Mouse (Mus musculus) MEL (cell line): ENCODE results near the gene Gm29644. TPM values are rescaled to one million over a fixed set of nuclear protein-coding genes. Genes with fewer than 3 reads are reported as not detected.
"Not testable (repeated sequence)": the region's sequence is repeated elsewhere in the genome, so short reads cannot be mapped to it uniquely, and the experiment has no call there.

Source experiments
- DNase-seq: peaks from one replicate; pipeline ENCODE4 v3.0.0; 2011; ENCODE audit warnings: low read depth, low spot score
- H3K27ac ChIP-seq: 2 replicates; pipeline ENCODE4 v1.5.1; 2012; ENCODE audit warnings: low read depth, mild to moderate bottlenecking, control low read depth, low read length, moderate library complexity; ENCODE audit not compliant: control insufficient read depth
- H3K27me3 ChIP-seq, 2 experiments: fragments of 150-350 bp in 1 of 2; sonication (generic) in 1 of 2; 2 replicates each; pipeline ENCODE4 v1.6.1; 2012; ENCODE audit warnings: low read length in 2 of 2, mild to moderate bottlenecking in 2 of 2, improper control_type of control experiment in 1 of 2, moderate library complexity in 1 of 2; ENCODE audit not compliant: insufficient read depth in 2 of 2, control insufficient read depth in 1 of 2
- H3K36me3 ChIP-seq, 2 experiments: 2 replicates each; pipeline ENCODE4 v1.6.1; 2012 to 2014; ENCODE audit warnings: low read length in 2 of 2, improper control_type of control experiment in 1 of 2, inconsistent platforms in 1 of 2, mild to moderate bottlenecking in 1 of 2; ENCODE audit not compliant: insufficient read depth in 2 of 2, control insufficient read depth in 1 of 2
- H3K4me1 ChIP-seq, 2 experiments: fragments of 150-350 bp in 1 of 2; sonication (generic) in 1 of 2; 2 replicates each; pipeline ENCODE4 v1.6.1; 2012; ENCODE audit warnings: low read length in 2 of 2, improper control_type of control experiment in 1 of 2, mild to moderate bottlenecking in 1 of 2; ENCODE audit not compliant: insufficient read depth in 2 of 2, control insufficient read depth in 1 of 2
- H3K4me3 ChIP-seq, 2 experiments: fragments of 150-350 bp in 1 of 2; sonication (generic) in 1 of 2; 2 replicates each; pipeline ENCODE4 v1.5.1; 2012; ENCODE audit warnings: low read depth in 2 of 2, low read length in 2 of 2, mild to moderate bottlenecking in 2 of 2, moderate library complexity in 2 of 2, control low read depth in 1 of 2, improper control_type of control experiment in 1 of 2; ENCODE audit not compliant: control insufficient read depth in 1 of 2, insufficient read depth in 1 of 2
- H3K79me2 ChIP-seq: 2 replicates; pipeline ENCODE4 v1.6.1; 2012; ENCODE audit warnings: mild to moderate bottlenecking, low read length, moderate library complexity; ENCODE audit not compliant: control insufficient read depth, poor library complexity, insufficient read depth
- H3K9ac ChIP-seq: 2 replicates; pipeline ENCODE4 v1.6.1; 2012; ENCODE audit warnings: low read depth, mild to moderate bottlenecking, control low read depth, low read length, moderate library complexity; ENCODE audit not compliant: control insufficient read depth, poor library complexity, severe bottlenecking
- H3K9me3 ChIP-seq: fragments of 150-350 bp; sonication (generic); replicated peaks from 2 replicates; pipeline ENCODE4 v1.6.1; 2012; ENCODE audit warnings: mild to moderate bottlenecking, low read length, improper control_type of control experiment, moderate library complexity; ENCODE audit not compliant: insufficient read depth
- polyA plus RNA-seq, 2 experiments: library from polyadenylated mRNA; stranded (reverse) in 1 of 2; unstranded in 1 of 2; fragments of >175 nt in 1 of 2; fragments of >200 nt in 1 of 2; gene quantifications; 2 replicates each; pipeline versions ENCODE4 v1.2.1 to v1.2.4; 2012; ENCODE audit warnings: low replicate concordance in 2 of 2, low read depth in 1 of 2; ENCODE audit not compliant: insufficient read length in 2 of 2, insufficient read depth in 1 of 2, missing spikeins in 1 of 2
- total RNA-seq: library from RNA; depleted of rRNA; stranded (reverse); fragments of 300-350 nt; gene quantifications from 2 replicates; pipeline ENCODE4 v1.2.3, GENCODE M21; 2012; rRNA removed

Gene Gm29644
- total RNA-seq (not detected in 2 replicates), polyA plus RNA-seq (not detected)

DNA sequence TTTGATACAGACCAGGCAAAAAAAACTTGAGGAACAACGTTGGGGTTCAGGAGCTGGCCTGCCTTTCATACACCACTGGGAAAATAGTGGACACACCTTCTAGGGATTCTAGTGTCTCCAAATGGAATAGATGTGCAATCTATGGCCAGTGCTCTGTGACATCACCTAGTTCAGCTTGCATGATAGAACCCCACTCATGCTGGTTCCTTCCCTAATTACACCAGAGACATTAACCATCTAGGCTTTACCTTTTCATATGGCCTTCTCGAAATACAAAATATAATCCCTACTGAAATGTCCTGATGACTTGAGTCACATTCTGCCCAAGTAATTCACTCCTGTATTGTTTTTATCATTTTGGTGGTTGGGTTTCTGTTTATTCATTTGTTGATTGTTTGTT lies at the start of gene Gm29644, which contains the start of gene Gm29423:
Gene Gm29644, minus strand, starts transcription at position 157 of the 400 bp plus-strand sequence.
Gene Gm29423, minus strand, starts transcription at position 101 of the 400 bp plus-strand sequence.
- not testable (repeated sequence) for H3K4me1 ChIP-seq, H3K9me3 ChIP-seq, H3K4me3 ChIP-seq, H3K27me3 ChIP-seq, H3K27ac ChIP-seq, H3K36me3 ChIP-seq, H3K79me2 ChIP-seq, DNase-seq, H3K9ac ChIP-seq

DNA sequence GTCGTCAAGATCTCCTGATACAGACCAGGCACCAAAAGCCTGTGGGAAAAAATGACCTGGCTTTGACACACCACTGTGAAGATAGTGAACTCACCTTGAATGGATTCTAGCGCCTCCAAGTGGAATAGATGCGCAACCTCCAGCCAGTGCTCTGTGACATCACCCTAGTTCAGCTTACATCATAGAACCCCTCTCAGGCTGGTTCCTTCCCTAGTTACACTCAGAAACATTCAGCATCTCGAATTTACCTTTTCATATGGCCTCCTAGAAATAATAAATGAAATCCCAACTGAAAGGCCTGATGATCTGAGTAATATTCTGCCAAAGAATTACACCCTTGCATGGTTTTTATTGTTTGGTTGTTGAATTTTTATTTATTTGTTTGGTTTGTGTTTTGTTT lies 29.6 kb downstream of the Gm29644 start, which contains the start of gene Gm21118:
Gene Gm21118, minus strand, starts transcription at position 101 of the 400 bp plus-strand sequence.
- not testable (repeated sequence) for H3K9ac ChIP-seq, H3K9me3 ChIP-seq, H3K4me1 ChIP-seq, H3K27me3 ChIP-seq, H3K27ac ChIP-seq, H3K36me3 ChIP-seq, H3K4me3 ChIP-seq, DNase-seq, H3K79me2 ChIP-seq

Other genes with a start within 250 kb of the Gm29644 start
- gene Gm21118, start 29.7 kb downstream of the Gm29644 start, total RNA-seq, result not detected in 2 replicates
- gene Gm21118, start 29.7 kb downstream of the Gm29644 start, polyA plus RNA-seq, result not detected
- not detected in 2 replicates for gene Gm29423, start 56 bp downstream of the Gm29644 start, total RNA-seq
- not detected for gene Gm29423, start 56 bp downstream of the Gm29644 start, polyA plus RNA-seq
- gene Gm20888, start 138.5 kb upstream of the Gm29644 start, total RNA-seq, result not detected in 2 replicates
- gene Gm20888, start 138.5 kb upstream of the Gm29644 start, polyA plus RNA-seq, result not detected